Mouse (Mus musculus) G1E (cell line): ENCODE measurements around the gene Gm28051.

Experiments used
- CTCF ChIP-seq: IDR thresholded peaks from 2 replicates; pipeline ENCODE4 v1.5.1; 2012; ENCODE audit warnings: low read depth, low read length, inconsistent platforms, mixed read lengths
- GATA1 ChIP-seq: IDR thresholded peaks from 2 replicates; pipeline ENCODE4 v1.6.1; 2012; ENCODE audit warnings: borderline replicate concordance, low read length, inconsistent platforms, mixed read lengths
- GATA2 ChIP-seq: IDR thresholded peaks from 2 replicates; pipeline ENCODE4 v1.6.1; 2012; ENCODE audit warnings: low read depth, low read length, inconsistent platforms, borderline replicate concordance
- TAL1 ChIP-seq: conservative IDR thresholded peaks from 2 replicates; pipeline ENCODE4 v1.6.1; 2012; ENCODE audit warnings: low read depth, low read length, inconsistent platforms, mixed read lengths

DNA sequence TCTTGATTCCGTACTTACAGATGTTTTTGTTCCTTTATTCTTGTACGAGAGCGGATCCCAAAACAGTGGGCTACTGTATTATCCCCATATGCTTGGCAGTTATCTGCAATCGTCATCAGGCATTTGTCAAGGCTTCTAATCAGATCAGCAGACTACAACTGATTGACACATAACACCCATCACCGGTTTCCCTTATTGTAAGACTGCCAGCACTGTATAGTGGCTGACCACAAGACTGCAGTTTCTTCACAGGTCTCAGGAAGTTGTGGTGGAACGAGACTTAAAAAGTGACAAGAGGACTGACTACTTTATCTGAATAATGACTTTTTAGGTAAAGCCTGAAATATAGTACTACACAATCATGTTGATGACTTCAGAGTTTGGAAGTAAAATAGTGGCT is 12.7 kb downstream of the Gm28051 start:
- TF ChIP-seq CTCF: no peak
- no peak for TF ChIP-seq GATA1
- TF ChIP-seq TAL1: no peak
- TF ChIP-seq GATA2: no peak
